Mouse (Mus musculus) forebrain, embryonic 16.5 days (tissue): ENCODE results near the gene Ano10. TPM values are rescaled to one million over a fixed set of nuclear protein-coding genes. Genes with fewer than 3 reads are reported as not detected.

Source experiments
- ATAC-seq: fragments of 200-750 bp; cut with Nextera tagmentation; 2 replicates; pipeline ENCODE4 v1.8.0; 2017; ENCODE audit warnings: mild to moderate bottlenecking, moderate library complexity
- H3K27ac ChIP-seq: fragments of 300-500 bp; sonication (generic); 2 replicates; pipeline ENCODE4 v1.5.1; 2014; ENCODE audit warnings: low read length, control low read depth
- H3K27me3 ChIP-seq: fragments of 300-500 bp; sonication (generic); replicated peaks from 2 replicates; pipeline ENCODE4 v1.6.1; 2014; ENCODE audit warnings: low read length; ENCODE audit not compliant: control insufficient read depth, insufficient read depth
- H3K36me3 ChIP-seq: fragments of 300-500 bp; sonication (generic); 2 replicates; pipeline ENCODE4 v1.6.1; 2014; ENCODE audit not compliant: control insufficient read depth, insufficient read depth
- H3K4me1 ChIP-seq: fragments of 300-500 bp; sonication (generic); replicated peaks from 2 replicates; pipeline ENCODE4 v1.6.1; 2014; ENCODE audit warnings: low read length; ENCODE audit not compliant: control insufficient read depth, insufficient read depth
- H3K4me2 ChIP-seq: fragments of 300-500 bp; sonication (generic); 2 replicates; pipeline ENCODE4 v1.6.1; 2014; ENCODE audit warnings: mild to moderate bottlenecking, low read length, control low read depth
- H3K4me3 ChIP-seq: fragments of 300-500 bp; sonication (generic); replicated peaks from 2 replicates; pipeline ENCODE4 v1.5.1; 2014; ENCODE audit warnings: mild to moderate bottlenecking, low read length, control low read depth
- H3K9ac ChIP-seq: fragments of 300-500 bp; sonication (generic); replicated peaks from 2 replicates; pipeline ENCODE4 v1.6.1; 2014; ENCODE audit warnings: low read depth, low read length, control low read depth
- H3K9me3 ChIP-seq: fragments of 300-500 bp; sonication (generic); 2 replicates; pipeline ENCODE4 v1.6.1; 2016; ENCODE audit warnings: low read length; ENCODE audit not compliant: control insufficient read depth
- WGBS: fragments of 180-500 bp; shearing (Covaris S2); extraction: QIAGEN DNeasy Blood & Tissue Kit; methylation state at CpG from one replicate; pipeline ENCODE4 v1.1.7; 2014; 5-methylcytosine and 5-hydroxymethylcytosine counted together
- polyA plus RNA-seq: library from polyadenylated mRNA; unstranded; fragments of >200 nt; fragmentation: Nextera tagmentation; extraction: Ambion mirVana; gene quantifications from 2 replicates; pipeline ENCODE4 v1.2.1, GENCODE M21; 2015

The Ano10 gene
- polyA plus RNA-seq, 1 experiment from 2014 or later, result 35.0 TPM

DNA sequence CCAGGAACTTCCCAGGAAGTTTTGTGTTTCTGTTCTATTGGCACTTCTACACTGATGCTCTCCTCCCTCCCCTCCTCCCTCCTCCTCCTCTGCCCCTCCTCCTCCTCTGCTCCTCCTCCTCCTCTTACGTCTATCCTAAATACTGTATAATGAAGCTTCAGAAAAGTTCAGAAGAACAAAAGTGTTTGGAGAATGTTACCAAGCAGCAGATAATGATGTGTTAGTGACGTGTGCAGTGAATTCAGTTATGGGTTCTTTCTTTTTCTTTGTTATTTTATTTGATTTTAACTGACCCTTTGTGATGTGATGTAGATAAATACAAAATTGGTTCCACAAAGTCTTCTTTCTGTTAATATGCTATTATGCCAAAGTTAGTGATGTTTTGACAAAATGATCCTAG, 155.0 kb downstream of the Ano10 start:
- 37% methylated on average over 2 of the region's 2 CpGs for WGBS
- H3K27me3 ChIP-seq, result no peaks in the 10 kb centered on the region
- no peaks in the 10 kb centered on the region for H3K9me3 ChIP-seq
- H3K4me2 ChIP-seq, result no peak overlapping the region
- H3K27ac ChIP-seq, result no peak overlapping the region
- no peaks in the 10 kb centered on the region for H3K4me1 ChIP-seq
- no peak for ATAC-seq
- peaks cover 7% of the 10 kb centered on the region for H3K36me3 ChIP-seq
- no peak overlapping the region for H3K9ac ChIP-seq
- H3K4me3 ChIP-seq, result no peak overlapping the region

DNA sequence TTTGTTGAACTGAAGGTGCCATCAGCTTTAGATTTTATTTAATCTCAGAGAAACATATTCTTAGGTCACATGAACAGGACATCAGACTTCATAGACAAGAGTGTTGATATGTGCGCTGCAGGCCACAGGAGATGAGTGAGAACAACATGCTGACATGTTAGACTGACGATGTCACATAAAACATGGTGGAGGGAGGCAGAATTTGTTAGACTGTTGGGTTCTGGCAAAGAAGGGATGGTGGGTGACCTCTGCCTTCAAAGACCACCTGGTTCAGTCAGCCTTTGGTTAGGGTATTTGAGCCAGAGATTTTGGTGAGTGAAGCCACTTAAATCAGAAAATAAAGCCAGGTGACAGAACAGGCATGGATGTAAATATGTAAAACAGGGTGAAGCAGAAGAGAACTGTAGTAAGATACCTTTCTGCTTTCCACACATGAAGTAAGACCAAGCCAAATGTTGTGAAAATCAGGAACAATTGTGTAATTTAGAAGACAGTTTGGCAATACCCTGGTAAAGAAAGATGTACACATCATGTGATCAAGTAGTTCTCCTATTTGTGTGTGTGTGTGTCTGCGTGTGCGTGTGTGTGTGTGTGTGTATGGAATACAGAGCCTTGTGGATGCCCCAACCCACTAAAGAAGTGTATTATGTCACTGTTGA, 155.7 kb downstream of the Ano10 start:
- Histone ChIP-seq H3K27ac (no peak overlapping the region), H3K4me3 (no peak overlapping the region), H3K4me2 (no peak overlapping the region), H3K36me3 (peaks cover 7% of the 10 kb centered on the region), H3K9me3 (no peaks in the 10 kb centered on the region), H3K9ac (no peak overlapping the region), H3K4me1 (no peaks in the 10 kb centered on the region), H3K27me3 (no peaks in the 10 kb centered on the region)
- no peak for ATAC-seq
- WGBS, result 93% methylated on average over 4 of the region's 4 CpGs

DNA sequence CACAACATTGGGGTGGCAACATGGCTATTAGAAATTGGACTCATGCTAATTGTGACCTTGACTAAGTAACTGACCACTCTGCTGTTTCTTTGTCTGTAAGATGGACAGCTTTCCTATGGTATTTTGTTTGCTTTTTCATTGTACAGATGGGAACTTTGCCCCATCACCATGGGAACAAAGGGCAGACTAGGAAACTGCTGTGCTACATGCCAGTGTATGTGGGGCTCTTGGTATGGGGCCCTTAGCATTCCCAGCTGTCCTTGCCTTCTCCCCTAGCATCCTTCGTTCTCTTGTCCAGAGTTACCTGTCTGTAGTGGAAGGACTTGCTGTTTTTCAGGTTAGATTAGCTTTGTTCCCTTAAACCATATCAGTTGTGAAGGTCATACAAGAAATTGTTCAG, 156.3 kb downstream of the Ano10 start:
- no peak overlapping the region for H3K27ac ChIP-seq
- ATAC-seq, result no peak
- H3K9me3 ChIP-seq, result no peaks in the 10 kb centered on the region
- H3K36me3 ChIP-seq, result peaks cover 7% of the 10 kb centered on the region
- no peak overlapping the region for H3K9ac ChIP-seq
- H3K4me2 ChIP-seq, result no peak overlapping the region
- H3K27me3 ChIP-seq, result no peaks in the 10 kb centered on the region
- 83% methylated on average over 1 of the region's 1 CpGs for WGBS
- no peaks in the 10 kb centered on the region for H3K4me1 ChIP-seq
- H3K4me3 ChIP-seq, result no peak overlapping the region

DNA sequence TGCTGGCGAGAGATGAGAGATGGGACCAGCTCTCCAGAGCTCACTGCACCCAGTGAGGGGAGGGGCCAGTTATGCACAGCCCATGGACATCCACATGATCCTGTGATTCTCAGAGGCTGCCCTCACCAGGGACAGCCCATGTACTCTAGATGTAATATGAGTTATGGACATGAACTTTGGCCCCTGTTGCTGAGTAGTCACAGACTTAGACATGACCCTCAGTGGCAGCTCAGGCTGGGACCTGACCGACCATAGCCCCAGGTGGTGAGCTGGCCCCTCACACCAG, 158.4 kb downstream of the Ano10 start:
- no peak for ATAC-seq
- WGBS, result 92% methylated on average over 2 of the region's 2 CpGs

DNA sequence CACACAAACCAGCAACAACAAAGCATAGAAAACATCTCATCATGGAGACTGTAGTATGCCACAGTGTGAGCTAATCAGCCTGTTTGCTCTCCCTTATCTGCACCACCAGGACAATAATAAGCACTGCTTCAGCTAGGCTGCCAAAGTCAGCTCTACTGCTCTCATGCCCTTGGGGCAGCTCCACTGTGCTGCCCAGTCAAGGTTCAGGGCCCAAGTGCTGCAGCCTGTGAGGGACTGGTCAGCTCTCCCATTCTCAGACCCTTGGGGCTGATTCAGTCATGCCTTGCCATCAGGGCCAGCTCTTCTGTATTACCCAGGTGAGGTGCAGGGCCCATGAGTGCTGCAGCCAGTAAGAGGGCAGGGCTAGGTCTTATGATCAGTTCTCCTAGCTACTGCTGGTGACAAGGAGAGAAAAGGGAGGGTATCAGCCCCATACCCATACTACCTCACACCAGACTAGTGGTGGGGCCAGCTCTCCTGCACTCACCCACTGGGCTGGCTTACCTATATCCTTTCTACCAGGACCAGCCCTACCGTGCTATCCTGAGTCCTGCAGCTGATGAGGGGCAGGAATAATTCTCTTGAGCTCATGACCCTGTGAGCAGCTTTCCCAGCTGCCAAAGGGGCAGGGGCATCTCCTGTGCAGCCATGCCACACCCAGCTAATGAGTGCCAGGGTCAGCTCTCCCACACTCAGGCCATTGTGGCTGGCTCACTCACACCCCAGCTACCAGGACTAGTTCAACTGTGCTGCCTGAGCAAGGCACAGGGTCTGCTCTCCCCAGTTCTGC, 158.9 kb downstream of the Ano10 start:
- 76% methylated on average over 1 of the region's 1 CpGs for WGBS
- Histone ChIP-seq H3K27me3 (no peaks in the 10 kb centered on the region), H3K4me2 (no peak overlapping the region), H3K4me1 (0 out of 2 replicates have a peak, but pooled peaks cover 6% of the 10 kb centered on the region), H3K9me3 (no peaks in the 10 kb centered on the region), H3K27ac (no peak overlapping the region), H3K9ac (no peak overlapping the region), H3K36me3 (peaks cover 7% of the 10 kb centered on the region), H3K4me3 (no peak overlapping the region)
- ATAC-seq, result no peak

More for the DNA sequence above, 158.4 kb downstream of the Ano10 start:
- H3K27me3 ChIP-seq, result no peaks in the 10 kb centered on the region
- peaks cover 7% of the 10 kb centered on the region for H3K36me3 ChIP-seq
- 0 out of 2 replicates have a peak, but pooled peaks cover 5% of the 10 kb centered on the region for H3K4me1 ChIP-seq
- H3K9ac ChIP-seq, result no peak overlapping the region
- H3K27ac ChIP-seq, result no peak overlapping the region
- no peak overlapping the region for H3K4me2 ChIP-seq
- H3K4me3 ChIP-seq, result no peak overlapping the region
- H3K9me3 ChIP-seq, result no peaks in the 10 kb centered on the region

- Histone ChIP-seq H3K27me3 (no peaks in the 10 kb centered on the region), H3K36me3 (no peaks in the 10 kb centered on the region), H3K4me1 (0 out of 2 replicates have a peak, but pooled peaks cover 6% of the 10 kb centered on the region), H3K4me2 (no peak overlapping the region), H3K9ac (no peak overlapping the region), H3K9me3 (no peaks in the 10 kb centered on the region), H3K27ac (no peak overlapping the region), H3K4me3 (no peak overlapping the region)
- ATAC-seq, result no peak
- 85% methylated on average over 7 of the region's 7 CpGs for WGBS
Observed at GRCm38 (mm10) chr9:122132145-122132544, 162.1 kb downstream of the Ano10 start.

DNA sequence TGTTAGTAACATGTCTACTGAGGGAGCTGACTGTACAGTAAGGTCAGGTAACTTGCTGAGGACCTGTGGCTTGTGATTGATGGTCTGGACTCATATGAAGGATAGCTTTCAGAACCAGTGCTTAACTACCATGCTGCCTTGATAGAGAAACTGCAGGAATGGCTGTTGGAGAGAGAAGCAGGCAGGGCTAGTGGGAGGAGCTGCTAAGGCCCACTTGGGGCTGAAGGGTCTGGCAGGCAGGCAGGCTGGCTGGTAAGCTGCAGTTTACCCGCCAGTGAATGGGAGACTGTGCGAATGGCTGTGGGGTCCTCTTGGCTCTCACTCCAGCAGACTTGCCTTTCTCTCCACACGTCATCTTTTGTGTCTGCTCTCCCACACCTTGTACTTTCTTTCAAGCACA, 163.6 kb downstream of the Ano10 start:
- H3K4me1 ChIP-seq, result 0 out of 2 replicates have a peak, but pooled peaks cover 6% of the 10 kb centered on the region
- H3K9ac ChIP-seq, result no peak overlapping the region
- no peak; the same call in 1 of the 2 replicates for ATAC-seq
- no peaks in the 10 kb centered on the region for H3K36me3 ChIP-seq
- no peak overlapping the region for H3K4me3 ChIP-seq
- no peaks in the 10 kb centered on the region for H3K9me3 ChIP-seq
- H3K4me2 ChIP-seq, result no peak overlapping the region
- WGBS, result 41% methylated on average over 3 of the region's 3 CpGs
- no peak overlapping the region for H3K27ac ChIP-seq
- H3K27me3 ChIP-seq, result no peaks in the 10 kb centered on the region

- no peak for ATAC-seq
- 89% methylated on average over 5 of the region's 5 CpGs for WGBS
- Histone ChIP-seq H3K9ac (no peak overlapping the region), H3K4me2 (no peak overlapping the region), H3K9me3 (no peaks in the 10 kb centered on the region), H3K36me3 (no peaks in the 10 kb centered on the region), H3K27ac (no peak overlapping the region), H3K4me1 (0 out of 2 replicates have a peak, but pooled peaks cover 6% of the 10 kb centered on the region), H3K27me3 (no peaks in the 10 kb centered on the region), H3K4me3 (no peak overlapping the region)
Observed at GRCm38 (mm10) chr9:122128686-122129085, 165.5 kb downstream of the Ano10 start.

- no peak for ATAC-seq
- 0 out of 2 replicates have a peak, but pooled peaks cover 6% of the 10 kb centered on the region for H3K4me1 ChIP-seq
Observed at GRCm38 (mm10) chr9:122127271-122127785, 166.9 kb downstream of the Ano10 start.

More at GRCm38 (mm10) chr9:122127271-122127785, 166.9 kb downstream of the Ano10 start:
- Histone ChIP-seq H3K36me3 (no peaks in the 10 kb centered on the region), H3K9ac (no peak overlapping the region), H3K9me3 (no peaks in the 10 kb centered on the region), H3K4me2 (no peak overlapping the region), H3K4me3 (no peak overlapping the region), H3K27ac (no peak overlapping the region), H3K27me3 (no peaks in the 10 kb centered on the region)
- WGBS, result 63% methylated on average over 3 of the region's 3 CpGs
